Mouse (Mus musculus) brain, embryonic 14.5 days (tissue): ENCODE results near the gene Epha5.

ENCODE experiments used
- CTCF ChIP-seq: fragments of 200-500 bp; IDR thresholded peaks from 2 replicates; pipeline ENCODE4 v1.5.1; 2012; ENCODE audit warnings: inconsistent platforms, mild to moderate bottlenecking, moderate library complexity, borderline replicate concordance; ENCODE audit not compliant: insufficient read depth, insufficient read length; ENCODE audit errors: extremely low read depth
- POLR2A ChIP-seq: fragments of 200-500 bp; IDR thresholded peaks from 2 replicates; pipeline ENCODE4 v1.6.1; 2012; ENCODE audit warnings: mild to moderate bottlenecking, inconsistent platforms, borderline replicate concordance; ENCODE audit not compliant: poor library complexity, insufficient read depth, insufficient read length, severe bottlenecking; ENCODE audit errors: extremely low read depth

- TF ChIP-seq CTCF (no peak), POLR2A (no peak)
Observed at GRCm38 (mm10) chr5:84346728-84347499, 70.3 kb downstream of the Epha5 start.
